Mouse (Mus musculus) thymus, adult 2 months (tissue): ENCODE measurements at regions not wholly inside any gene's neighbourhood (a gene's known extent, or its start where the extent isn't known, plus 50 kb on each side); places are given as distances from the start of the nearest gene placed in this dataset.

Source experiments
- CTCF ChIP-seq: fragments of 200-500 bp; IDR thresholded peaks from 2 replicates; pipeline ENCODE4 v1.5.1; 2012; ENCODE audit warnings: mild to moderate bottlenecking, control low read depth, low read length, moderate library complexity, borderline replicate concordance; ENCODE audit not compliant: control insufficient read depth, poor library complexity, insufficient read depth; ENCODE audit errors: extremely low read depth
- POLR2A ChIP-seq: fragments of 200-500 bp; IDR thresholded peaks from 2 replicates; pipeline ENCODE4 v1.6.1; 2012; ENCODE audit warnings: mild to moderate bottlenecking, low read length, control low read depth, moderate library complexity; ENCODE audit not compliant: control insufficient read depth, poor library complexity, insufficient read depth; ENCODE audit errors: extremely low read depth

GRCm38 (mm10) chr10:96297658-96298057, 161.3 kb downstream of the Gm5426 start:
- TF ChIP-seq CTCF (no peak), POLR2A (no peak)
